Mouse (Mus musculus) 3T3-L1 (cell line): ENCODE results near the gene Csnka2ip.

Experiments
- DNase-seq: peaks from one replicate; pipeline ENCODE4 v3.0.0-alpha.2; 2015; ENCODE audit warnings: low read depth, low spot score

Gene Csnka2ip

GRCm38 (mm10) chr16:64602308-64602707 lies at the start of gene Csnka2ip:
Csnka2ip (minus strand) TSS chr16:64602408.
- no peak for DNase-seq

DNA sequence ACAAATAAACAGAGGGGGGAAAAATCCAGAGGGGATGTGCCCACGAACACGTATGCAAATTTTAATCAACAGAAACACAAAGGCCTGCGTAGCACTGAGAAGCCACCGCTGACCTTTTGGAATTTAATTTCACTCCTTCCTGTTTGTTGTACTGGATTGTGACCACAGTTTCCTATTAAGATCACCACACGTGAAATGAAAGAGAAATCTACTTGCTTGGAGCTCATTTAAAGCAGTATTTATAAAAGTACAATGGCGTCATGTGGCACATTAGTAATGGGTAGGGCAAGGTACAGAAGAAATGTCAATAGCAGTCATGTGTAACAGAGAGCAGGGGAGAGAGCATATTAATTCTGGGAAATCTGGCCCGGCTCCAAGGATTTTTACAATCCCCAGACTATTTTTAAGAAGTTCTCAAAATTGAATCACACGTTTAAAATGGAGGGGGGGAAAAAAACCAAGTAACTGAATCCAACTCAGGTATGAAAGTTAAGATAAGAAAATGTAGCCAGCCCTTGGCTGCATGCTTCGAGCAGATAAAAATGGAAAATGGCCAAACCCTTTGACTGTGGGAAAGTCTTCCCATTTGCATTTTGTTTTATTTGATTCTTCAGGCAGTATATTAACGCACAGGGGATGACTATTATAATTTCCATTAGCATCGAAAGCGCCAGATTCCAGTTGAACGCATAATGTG lies 47.5 kb upstream of the Csnka2ip start:
- DNase-seq, result no peak

DNA sequence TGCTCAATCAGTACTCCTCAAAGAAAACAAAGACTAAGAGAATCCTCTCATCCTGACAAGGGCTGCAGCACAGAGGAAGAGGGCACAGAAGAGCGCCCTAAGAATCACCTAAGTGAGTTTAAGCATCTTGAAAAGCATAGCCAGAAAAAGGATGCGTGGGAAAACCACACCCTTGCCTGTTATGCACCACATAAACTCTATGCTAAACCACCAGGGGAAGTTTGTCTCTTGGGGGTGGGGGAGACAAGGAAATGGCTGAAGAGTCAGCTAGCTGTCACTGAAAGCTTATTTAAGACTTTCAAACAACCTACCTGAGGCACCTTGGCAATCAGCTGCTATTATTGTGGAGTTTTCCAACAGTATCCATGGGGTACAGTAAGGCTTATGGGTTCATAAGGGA lies 45.6 kb upstream of the Csnka2ip start:
- DNase-seq, result no peak

DNA sequence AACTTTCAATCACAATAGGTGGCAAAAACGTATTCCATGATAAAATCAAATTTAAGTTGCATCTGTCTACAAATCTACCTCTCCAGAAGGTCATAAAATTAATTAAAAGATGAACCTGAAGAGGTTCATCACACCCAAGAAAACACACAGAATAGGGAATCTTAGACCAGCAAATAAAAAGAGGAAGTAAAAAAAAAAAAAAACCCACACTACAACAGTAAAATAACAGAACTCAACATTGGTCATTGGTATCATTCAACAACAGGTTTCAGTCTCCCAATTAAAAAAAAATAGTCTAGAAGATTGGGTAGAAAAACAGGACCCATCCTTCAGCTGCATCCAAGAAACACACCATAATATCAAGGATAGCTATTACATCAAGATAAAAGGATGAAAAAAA lies 32.9 kb upstream of the Csnka2ip start:
- no peak for DNase-seq

- no peak for DNase-seq
Observed at GRCm38 (mm10) chr16:64620116-64620515, 17.9 kb upstream of the Csnka2ip start.

GRCm38 (mm10) chr16:64614648-64615047 lies 12.4 kb upstream of the Csnka2ip start:
- DNase-seq, result no peak

- DNase-seq, result no peak
Observed at GRCm38 (mm10) chr16:64607793-64608192, 5.6 kb upstream of the Csnka2ip start.

DNA sequence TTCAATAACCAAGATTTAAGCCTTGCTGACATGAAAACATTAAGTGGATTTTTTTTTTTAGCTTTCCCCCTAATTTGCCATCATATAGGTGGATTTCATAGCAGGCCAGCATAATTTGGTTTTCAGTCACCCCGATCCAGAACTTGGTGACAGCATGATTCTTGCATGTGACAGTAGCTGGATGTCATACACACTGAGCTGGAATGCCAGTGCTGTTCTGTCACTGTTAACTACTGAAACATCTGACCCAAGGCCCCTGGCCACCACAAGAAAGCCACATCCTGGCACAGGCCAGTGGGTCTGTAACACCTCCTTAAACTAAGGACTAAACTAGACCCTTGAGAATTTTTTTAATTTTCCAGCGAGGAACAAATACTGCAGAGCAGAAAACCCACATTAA lies 15.4 kb downstream of the Csnka2ip start:
- no peak for DNase-seq

DNA sequence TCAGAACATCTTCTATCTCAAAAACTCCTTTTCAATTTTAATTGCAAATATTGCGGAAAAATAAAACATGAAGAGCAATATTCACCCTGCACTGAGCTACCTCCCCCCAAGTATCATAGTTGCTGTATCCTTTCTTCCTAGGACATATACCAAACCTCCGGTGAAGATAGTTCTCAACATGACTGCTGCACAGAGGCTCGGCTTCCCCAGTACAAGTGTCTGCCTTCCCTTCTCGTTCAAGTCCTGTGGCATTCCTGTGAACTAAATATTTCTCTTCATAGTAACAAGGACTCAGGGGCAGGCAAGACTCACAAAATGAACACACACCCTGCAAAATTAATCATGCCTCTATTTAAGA lies 16.0 kb downstream of the Csnka2ip start:
- no peak for DNase-seq

- DNase-seq, result no peak
Observed at GRCm38 (mm10) chr16:64585599-64586261, 16.5 kb downstream of the Csnka2ip start.

DNA sequence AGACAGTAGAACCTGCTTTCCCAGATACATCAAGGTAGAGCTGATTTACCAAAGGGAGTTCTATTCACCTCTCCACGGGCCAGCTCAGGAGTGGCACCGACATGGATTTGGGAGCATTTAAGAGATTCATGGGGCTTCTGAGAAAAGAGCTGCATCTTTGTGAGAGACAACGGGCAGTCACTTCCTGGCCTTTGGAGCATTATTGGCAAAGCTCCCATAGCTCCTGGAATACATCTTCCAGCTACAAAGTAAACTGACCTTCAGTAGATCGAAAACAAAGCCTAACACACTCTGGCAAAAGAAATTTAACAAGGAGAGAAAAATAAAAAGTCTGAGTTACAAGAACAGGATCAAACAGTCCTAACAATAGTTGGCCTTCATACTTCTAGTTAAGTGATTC lies 17.6 kb downstream of the Csnka2ip start:
- DNase-seq, result no peak

GRCm38 (mm10) chr16:64583406-64583805 lies 18.8 kb downstream of the Csnka2ip start:
- no peak for DNase-seq

DNA sequence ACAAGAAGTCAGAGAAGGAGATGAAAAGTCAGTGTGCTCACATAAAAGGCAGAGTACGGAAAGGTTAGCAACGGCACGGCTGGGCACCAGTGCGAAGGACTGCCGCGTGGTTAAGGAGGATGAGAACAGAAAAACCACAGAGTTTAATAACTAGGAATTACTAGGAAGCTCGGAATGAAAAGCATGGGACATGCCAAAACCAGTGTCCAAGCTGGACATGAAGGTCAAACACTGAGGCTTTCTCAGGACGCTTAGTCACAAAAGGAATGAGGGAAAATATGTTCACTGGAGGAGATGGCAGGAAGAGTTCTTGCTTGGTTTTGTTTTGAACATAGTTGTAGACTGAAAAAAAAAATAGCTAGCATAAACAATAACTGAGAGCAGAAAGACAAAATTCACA lies 32.7 kb downstream of the Csnka2ip start:
- no peak for DNase-seq

- no peak for DNase-seq
Observed at GRCm38 (mm10) chr16:64563081-64563480, 39.1 kb downstream of the Csnka2ip start.

- no peak for DNase-seq
Observed at GRCm38 (mm10) chr16:64558518-64558917, 43.7 kb downstream of the Csnka2ip start.

GRCm38 (mm10) chr16:64526883-64527282 lies 75.3 kb downstream of the Csnka2ip start:
- no peak for DNase-seq

DNA sequence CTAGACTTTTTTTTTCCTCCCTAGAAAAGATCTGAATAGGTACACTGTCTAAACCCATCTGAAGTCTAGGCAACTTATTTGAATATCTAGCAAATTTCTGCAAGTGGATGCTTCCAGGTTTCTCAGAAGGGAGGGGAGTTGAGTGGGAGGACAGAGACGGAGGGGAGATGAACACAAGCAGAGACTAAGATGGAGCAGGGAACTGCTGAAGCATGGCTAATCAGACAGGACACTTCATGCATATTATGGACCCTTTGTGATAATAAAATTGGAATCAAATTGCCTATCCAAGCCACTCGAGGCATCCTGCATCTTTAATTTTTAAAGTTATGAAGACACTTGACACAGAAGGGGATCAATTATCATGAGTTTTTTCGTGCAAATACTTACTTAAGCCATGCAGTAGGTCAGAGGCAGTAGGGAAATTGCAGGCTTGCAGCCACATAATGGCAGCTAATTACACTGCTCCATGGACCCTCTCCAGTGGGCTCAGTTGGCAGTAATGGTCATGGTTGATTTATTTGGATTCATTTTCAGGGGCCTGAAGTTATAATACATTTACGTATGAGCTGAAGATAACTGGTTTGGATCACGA lies 78.1 kb downstream of the Csnka2ip start:
- DNase-seq, result no peak

DNA sequence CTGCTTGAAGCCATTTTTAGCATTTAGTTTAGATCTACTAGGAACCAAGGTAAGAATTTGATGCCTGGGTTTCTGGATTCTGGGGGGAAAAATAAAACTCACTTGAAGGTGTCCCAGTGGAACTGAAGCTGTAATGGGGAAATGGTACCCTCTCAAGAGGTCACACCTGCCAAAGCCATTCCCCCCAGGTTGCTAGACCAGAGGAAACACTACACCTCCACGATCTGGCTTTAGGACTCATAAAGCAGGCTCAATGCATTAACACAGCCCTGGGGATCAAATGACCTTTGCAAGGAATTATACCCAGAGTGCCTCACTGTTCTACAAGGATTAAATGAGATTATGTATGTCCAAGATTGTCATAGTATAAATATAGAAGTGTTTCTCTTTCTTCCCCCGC lies 88.8 kb downstream of the Csnka2ip start:
- DNase-seq, result no peak
